24 mouse cellular contexts compared by ENCODE assay signal in genomic region chr5:113436987-113437386, GRCm38 (mm10). TPM values are rescaled to one million over a fixed set of nuclear protein-coding genes. Genes with fewer than 3 reads are reported as not detected.
A peak's percentile ranks its signal among the peaks of the same experiment; 100 is the strongest.
DNase-seq lines count a peak whose midpoint lies in the region; ATAC-seq and TF ChIP-seq lines count a peak whose summit lies in the region.
"Had no signal": no experiment of that assay in that cellular context is flagged by ENCODE, and none has a peak within 500 bp of the region (broad histone marks: within the 10 kb centered on the region; RNA-seq: fewer than 3 reads in every experiment).

No protein-coding gene starts in this region.

- no peak for TF ChIP-seq CTCF in E14TG2a.4 (conservative IDR thresholded peaks at IDR 0.05; ENCODE audit: low read length)

- H3K9me3 ChIP-seq in E14TG2a.4 (ENCODE audit: low read length) = no peaks in the 10 kb centered on the region
- no peaks in the 10 kb centered on the region for H3K9me3 ChIP-seq in intestine, embryonic 16.5 days (ENCODE audit: control insufficient read depth, low read length)
- no peaks in the 10 kb centered on the region for H3K9me3 ChIP-seq in forebrain, embryonic 12.5 days
- H3K9me3 ChIP-seq: embryonic facial prominence, embryonic 12.5 days; embryonic facial prominence, embryonic 15.5 days; forebrain, embryonic 15.5 days; heart, embryonic 12.5 days; heart, embryonic 15.5 days; hindbrain, embryonic 10.5 days; hindbrain, embryonic 13.5 days had no signal

- H3K4me1 ChIP-seq in E14TG2a.4 (replicated peaks; ENCODE audit: low read depth, low read length) = peaks cover 23% of the 10 kb centered on the region
- H3K4me1 ChIP-seq in intestine, embryonic 16.5 days (ENCODE audit: control insufficient read depth, insufficient read depth, low read length) = peaks cover 3% of the 10 kb centered on the region; the same call in 1 of the 2 replicates
- H3K4me1 ChIP-seq in forebrain, embryonic 12.5 days = peaks cover 4% of the 10 kb centered on the region
- H3K4me1 ChIP-seq: embryonic facial prominence, embryonic 12.5 days; embryonic facial prominence, embryonic 15.5 days; heart, embryonic 12.5 days; heart, embryonic 15.5 days had no signal

- no peak overlapping the region for H3K4me2 ChIP-seq in intestine, embryonic 16.5 days (ENCODE audit: low read depth, low read length)
- no peak overlapping the region for H3K4me2 ChIP-seq in forebrain, embryonic 12.5 days
- H3K4me2 ChIP-seq: embryonic facial prominence, embryonic 12.5 days; embryonic facial prominence, embryonic 15.5 days; forebrain, embryonic 15.5 days; heart, embryonic 12.5 days; heart, embryonic 15.5 days; hindbrain, embryonic 13.5 days had no signal

- no peak overlapping the region for H3K27ac ChIP-seq in intestine, embryonic 16.5 days (ENCODE audit: low read length)
- no peak overlapping the region for H3K27ac ChIP-seq in forebrain, embryonic 12.5 days
- H3K27ac ChIP-seq: embryonic facial prominence, embryonic 12.5 days; embryonic facial prominence, embryonic 15.5 days; forebrain, embryonic 15.5 days; heart, embryonic 15.5 days; hindbrain, embryonic 10.5 days; hindbrain, embryonic 13.5 days had no signal

- H3K4me3 ChIP-seq in E14TG2a.4 (replicated peaks; ENCODE audit: low read length) = peak overlapping the region; percentile 23; the same call in 1 of the 2 replicates
- H3K4me3 ChIP-seq in intestine, embryonic 16.5 days (ENCODE audit: low read length) = no peak overlapping the region
- H3K4me3 ChIP-seq in forebrain, embryonic 12.5 days (replicated peaks) = no peak overlapping the region
- H3K4me3 ChIP-seq: embryonic facial prominence, embryonic 12.5 days; embryonic facial prominence, embryonic 15.5 days; forebrain, embryonic 15.5 days; heart, embryonic 12.5 days; heart, embryonic 15.5 days; hindbrain, embryonic 10.5 days; hindbrain, embryonic 13.5 days had no signal

- no peak overlapping the region for H3K9ac ChIP-seq in intestine, embryonic 16.5 days (ENCODE audit: low read depth, low read length)
- no peak overlapping the region for H3K9ac ChIP-seq in forebrain, embryonic 12.5 days
- H3K9ac ChIP-seq: embryonic facial prominence, embryonic 12.5 days; embryonic facial prominence, embryonic 15.5 days; forebrain, embryonic 15.5 days; heart, embryonic 12.5 days; heart, embryonic 15.5 days; hindbrain, embryonic 13.5 days had no signal

- peak; percentile 53; the same call in 1 of the 2 replicates for ATAC-seq in intestine, embryonic 16.5 days
- no peak for ATAC-seq in forebrain, embryonic 12.5 days (ENCODE audit: low FRiP score)
- ATAC-seq: forebrain, embryonic 15.5 days; hindbrain, embryonic 16.5 days had no signal

- H3K27me3 ChIP-seq in E14TG2a.4 (ENCODE audit: insufficient read depth, low read length) = peaks cover 10% of the 10 kb centered on the region
- H3K27me3 ChIP-seq in intestine, embryonic 16.5 days (replicated peaks; ENCODE audit: control insufficient read depth, insufficient read depth, low read length) = no peaks in the 10 kb centered on the region
- H3K27me3 ChIP-seq in forebrain, embryonic 12.5 days = no peaks in the 10 kb centered on the region
- H3K27me3 ChIP-seq: embryonic facial prominence, embryonic 12.5 days; embryonic facial prominence, embryonic 15.5 days; forebrain, embryonic 15.5 days; heart, embryonic 12.5 days had no signal

- WGBS in intestine, embryonic 16.5 days = 49% methylated on average over 3 of the region's 3 CpGs
- WGBS in forebrain, embryonic 12.5 days = 73% methylated on average over 3 of the region's 3 CpGs

- no peaks in the 10 kb centered on the region for H3K36me3 ChIP-seq in E14TG2a.4 (ENCODE audit: insufficient read depth, low read length)
- H3K36me3 ChIP-seq in intestine, embryonic 16.5 days (ENCODE audit: control insufficient read depth, insufficient read depth, low read length) = no peaks in the 10 kb centered on the region
- no peaks in the 10 kb centered on the region for H3K36me3 ChIP-seq in forebrain, embryonic 12.5 days (replicated peaks)
- H3K36me3 ChIP-seq: embryonic facial prominence, embryonic 12.5 days; embryonic facial prominence, embryonic 15.5 days; forebrain, embryonic 15.5 days; heart, embryonic 12.5 days; heart, embryonic 15.5 days; hindbrain, embryonic 10.5 days; hindbrain, embryonic 13.5 days had no signal

- peak; percentile 8 for DNase-seq in kidney, adult 9 months
- no peak for DNase-seq in kidney, postnatal 25 days
- no peak for DNase-seq in cerebellum, postnatal 25 days
- DNase-seq: adrenal gland, postnatal 10 days; adrenal gland, postnatal 36 days; B cell, adult 2 months; cerebellum, adult 18-20 months; cerebellum, adult 9-10 months; cerebellum, postnatal 14 days; gastrocnemius, postnatal 25 days; heart, adult 18-20 months; heart, postnatal 10 days; heart, postnatal 36 days had no signal

RNA-seq across cellular contexts. Expression of gene Wscd2, which starts 53.1 kb away (rescaled TPM):
- polyA plus RNA-seq in intestine, embryonic 16.5 days (2015; fragmentation: Nextera tagmentation; extraction: Ambion mirVana) = 5.6 and 5.8 TPM in 2 replicates
- polyA plus RNA-seq in forebrain, embryonic 12.5 days (2016; fragmentation: Nextera tagmentation; extraction: Ambion mirVana) = 8.4 and 8.7 TPM in 2 replicates
